Mouse (Mus musculus) ES-Bruce4 (cell line): ENCODE data around the gene Insl6.

Experiments
- CTCF ChIP-seq: IDR thresholded peaks from one replicate; pipeline ENCODE4 v1.8.1; 2011; ENCODE audit warnings: low read depth, low read length
- EP300 ChIP-seq: IDR thresholded peaks from 2 replicates; pipeline ENCODE4 v1.6.1; 2011; ENCODE audit warnings: low read depth, low read length; ENCODE audit not compliant: insufficient read depth
- POLR2A ChIP-seq: IDR thresholded peaks from one replicate; pipeline ENCODE4 v1.8.1; 2011; ENCODE audit warnings: low read length; ENCODE audit not compliant: insufficient read depth

GRCm38 (mm10) chr19:29370112-29370511, 45.0 kb upstream of the Insl6 start:
- TF ChIP-seq CTCF: no peak
- TF ChIP-seq EP300: no peak
- no peak for TF ChIP-seq POLR2A
